Mouse (Mus musculus) CH12.LX (cell line): ENCODE data around the gene Fam83f. TPM values are rescaled to one million over a fixed set of nuclear protein-coding genes. Genes with fewer than 3 reads are reported as not detected.

Experiments
- DNase-seq: peaks from one replicate; pipeline ENCODE4 v3.0.0-alpha.2; 2013; ENCODE audit errors: extremely low read depth
- H3K27ac ChIP-seq: 2 replicates; pipeline ENCODE4 v1.5.1; 2012; ENCODE audit warnings: low read depth, mild to moderate bottlenecking, control low read depth, moderate library complexity; ENCODE audit not compliant: insufficient read depth
- H3K27me3 ChIP-seq: replicated peaks from 2 replicates; pipeline ENCODE3; 2012; ENCODE audit warnings: inconsistent platforms
- H3K36me3 ChIP-seq, 2 experiments: replicated peaks in 1 of 2; 2 replicates each; pipeline versions ENCODE3 to v1.6.1; 2012; ENCODE audit warnings: inconsistent platforms in 1 of 2, low read length in 1 of 2, mild to moderate bottlenecking in 1 of 2, mixed read lengths in 1 of 2, moderate library complexity in 1 of 2; ENCODE audit not compliant: control insufficient read depth in 1 of 2, insufficient read depth in 1 of 2
- H3K4me1 ChIP-seq, 2 experiments: 2 replicates each; pipeline ENCODE4 v1.6.1; 2012; ENCODE audit warnings: inconsistent platforms in 1 of 2, moderate library complexity in 1 of 2; ENCODE audit not compliant: insufficient read depth in 2 of 2, control insufficient read depth in 1 of 2
- H3K4me2 ChIP-seq: 2 replicates; pipeline ENCODE4 v1.6.1; 2012; ENCODE audit warnings: low read depth, mild to moderate bottlenecking, control low read depth; ENCODE audit not compliant: poor library complexity, insufficient read depth, severe bottlenecking
- H3K4me3 ChIP-seq, 3 experiments: fragments of 150-350 bp in 1 of 3; sonication (generic) in 1 of 3; replicated peaks in 1 of 3; 2 replicates each; pipeline versions ENCODE3 to v1.5.1; 2011 to 2012; ENCODE audit warnings: low read depth in 2 of 3, low read length in 2 of 3, mild to moderate bottlenecking in 2 of 3, moderate library complexity in 2 of 3, control low read depth in 1 of 3, improper control_type of control experiment in 1 of 3, inconsistent platforms in 1 of 3, mixed read lengths in 1 of 3; ENCODE audit not compliant: poor library complexity in 1 of 3
- H3K79me2 ChIP-seq: replicated peaks from 2 replicates; pipeline ENCODE4 v1.6.1; 2012; ENCODE audit warnings: mild to moderate bottlenecking, moderate library complexity; ENCODE audit not compliant: control insufficient read depth, poor library complexity, insufficient read depth, severe bottlenecking; ENCODE audit errors: extremely low read depth
- H3K9ac ChIP-seq: 2 replicates; pipeline ENCODE4 v1.6.1; 2012; ENCODE audit warnings: low read depth, mild to moderate bottlenecking, control low read depth, moderate library complexity; ENCODE audit not compliant: insufficient read depth
- H3K9me3 ChIP-seq: replicated peaks from 2 replicates; pipeline ENCODE3; 2012; ENCODE audit warnings: low read length, inconsistent platforms, mixed read lengths
- BHLHE40 ChIP-seq: IDR thresholded peaks from 2 replicates; pipeline ENCODE4 v1.6.1; 2011; ENCODE audit warnings: mild to moderate bottlenecking, low read depth, low read length, improper control_type of control experiment
- CHD2 ChIP-seq: IDR thresholded peaks from 2 replicates; pipeline ENCODE4 v1.6.1; 2011; ENCODE audit warnings: low read length, improper control_type of control experiment
- JUND ChIP-seq: conservative IDR thresholded peaks from 2 replicates; pipeline ENCODE4 v1.6.1; 2011; ENCODE audit warnings: low read depth, low read length, improper control_type of control experiment
- KAT2A ChIP-seq: IDR thresholded peaks from 2 replicates; pipeline ENCODE4 v1.6.1; 2012; ENCODE audit warnings: low read length, improper control_type of control experiment, inconsistent platforms; ENCODE audit not compliant: insufficient replicate concordance
- MEF2A ChIP-seq: IDR thresholded peaks from 2 replicates; pipeline ENCODE4 v1.6.1; 2014; ENCODE audit warnings: low read depth, mild to moderate bottlenecking, inconsistent platforms, low read length, improper control_type of control experiment, borderline replicate concordance
- NELFE ChIP-seq: IDR thresholded peaks from 2 replicates; pipeline ENCODE4 v1.6.1; 2011; ENCODE audit warnings: low read depth, low read length, improper control_type of control experiment
- NRF1 ChIP-seq: IDR thresholded peaks from 2 replicates; pipeline ENCODE4 v1.6.1; 2014; ENCODE audit warnings: low read depth, mild to moderate bottlenecking, inconsistent platforms, low read length, improper control_type of control experiment, moderate library complexity
- PAX5 ChIP-seq: IDR thresholded peaks from 2 replicates; pipeline ENCODE4 v1.6.1; 2012; ENCODE audit warnings: low read length, inconsistent platforms, mixed read lengths
- POLR2A ChIP-seq: IDR thresholded peaks from 2 replicates; pipeline ENCODE4 v1.6.1; 2011; ENCODE audit warnings: low read depth, mild to moderate bottlenecking, improper control_type of control experiment, low read length
- POLR2AphosphoS2 ChIP-seq: IDR thresholded peaks from 2 replicates; pipeline ENCODE4 v1.6.1; 2011; ENCODE audit warnings: low read depth, low read length, improper control_type of control experiment
- SMC3 ChIP-seq: IDR thresholded peaks from 2 replicates; pipeline ENCODE4 v1.6.1; 2011; ENCODE audit warnings: low read depth, low read length, improper control_type of control experiment
- TBP ChIP-seq: conservative IDR thresholded peaks from 2 replicates; pipeline ENCODE4 v1.6.1; 2011; ENCODE audit warnings: low read depth, low read length, improper control_type of control experiment
- TCF12 ChIP-seq: IDR thresholded peaks from 2 replicates; pipeline ENCODE4 v1.6.1; 2014; ENCODE audit warnings: low read depth, mild to moderate bottlenecking, inconsistent platforms, low read length, improper control_type of control experiment
- USF1 ChIP-seq: IDR thresholded peaks from 2 replicates; pipeline ENCODE4 v1.6.1; 2014; ENCODE audit warnings: low read depth, mild to moderate bottlenecking, inconsistent platforms, low read length, improper control_type of control experiment
- ZC3H11A ChIP-seq: IDR thresholded peaks from 2 replicates; pipeline ENCODE4 v1.6.1; 2012; ENCODE audit warnings: low read depth, mild to moderate bottlenecking, inconsistent platforms, low read length, improper control_type of control experiment
- ZKSCAN1 ChIP-seq: IDR thresholded peaks from 2 replicates; pipeline ENCODE4 v1.6.1; 2012; ENCODE audit warnings: low read depth, inconsistent platforms, low read length, improper control_type of control experiment, borderline replicate concordance
- dilution Hi-C: fragments of 300-500 bp; cut with MboI; formaldehyde crosslinking; loops from 2 replicates; pipeline ENCODE4 v1.14.3; 2020; ENCODE audit warnings: low sequenced_read_pairs; ENCODE audit not compliant: extremely low pct_unique_long_range_greater_than_20kb, extremely low pct_ligation_motif_present
- in situ Hi-C: fragments of 300-500 bp; cut with MboI; formaldehyde crosslinking; loops from 3 replicates; pipeline ENCODE4 v1.14.3; 2019; ENCODE audit warnings: low sequenced_read_pairs, low pct_ligation_motif_present, low pct_unique_long_range_greater_than_20kb, mixed read lengths
- polyA plus RNA-seq: library from polyadenylated mRNA; unstranded; fragments of >175 nt; gene quantifications from 2 replicates; pipeline ENCODE4 v1.2.1, GENCODE M21; 2012; ENCODE audit warnings: low read depth; ENCODE audit not compliant: insufficient read length
- total RNA-seq, 2 experiments: library from RNA; depleted of rRNA; stranded (reverse); fragments of 300-350 nt in 1 of 2; fragments of >200 nt in 1 of 2; gene quantifications; 2 replicates each; pipeline ENCODE4 v1.2.3; 2012 to 2014

Gene Fam83f
- total and polyA plus RNA-seq, 3 experiments: 0.08 to 0.27 (median 0.20) TPM

DNA sequence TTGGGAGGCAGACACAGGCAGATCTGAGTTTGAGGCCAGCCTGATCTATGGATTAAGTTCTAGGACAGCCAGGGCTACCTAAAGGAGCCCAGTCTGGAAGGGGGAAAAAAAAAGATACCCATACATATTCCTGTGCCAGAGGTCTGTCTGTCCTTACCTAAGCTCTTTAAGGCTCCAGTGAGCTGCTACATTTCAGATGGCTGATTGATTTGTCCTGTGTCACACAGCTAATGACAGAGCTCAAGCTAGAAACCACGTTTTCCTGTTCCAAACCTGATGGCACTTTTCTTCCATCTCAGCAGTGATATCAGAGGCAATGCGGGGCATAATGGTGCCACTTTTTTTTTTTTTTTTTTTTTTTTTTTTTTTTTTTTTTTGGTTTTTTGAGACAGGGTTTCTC lies 40.3 kb upstream of the Fam83f start:
- in situ Hi-C loops: loop anchor here (10.0 to 25.0 kb wide), 2 partner anchors 156 to 367 kb away; partner anchors contain the start of gene Rps19bp1
- peaks cover 9 to 47% of the 10 kb centered on the region in 2 experiments for H3K4me1 ChIP-seq
- dilution Hi-C loops: no loop called here

DNA sequence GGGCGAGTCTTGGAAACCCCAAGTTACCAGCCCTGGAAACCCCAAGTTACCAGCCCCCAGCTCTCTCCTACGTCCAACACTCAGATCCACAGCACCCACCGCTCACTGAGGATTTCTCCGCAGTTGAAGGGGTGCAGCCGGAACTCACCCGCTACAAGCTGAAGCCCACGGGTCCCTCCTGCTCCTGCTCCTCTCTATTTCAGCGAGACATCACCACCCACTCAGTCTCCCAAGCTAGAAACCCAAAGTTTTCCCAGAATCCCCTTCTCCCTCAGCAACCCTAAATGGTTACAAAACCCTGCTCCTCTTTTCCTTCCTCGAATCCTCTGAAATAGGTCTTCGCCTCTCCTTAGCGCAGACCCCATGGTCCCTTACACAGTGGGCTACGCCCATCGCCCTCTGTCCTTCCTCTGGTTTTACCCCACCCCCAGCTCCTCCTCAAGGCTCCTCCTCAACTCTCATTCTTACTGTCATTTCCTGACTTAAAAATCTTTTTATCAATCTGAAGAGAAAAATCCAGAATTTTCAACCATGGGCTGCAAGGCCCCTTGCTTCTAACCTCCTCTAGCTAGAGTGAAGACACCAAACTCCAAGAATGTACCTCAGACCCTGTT lies 39.3 kb upstream of the Fam83f start:
- Histone ChIP-seq H3K36me3 (peaks cover 0 to 10% of the 10 kb centered on the region in 2 experiments), H3K9me3 (no peaks in the 10 kb centered on the region), H3K4me2 (no peak overlapping the region), H3K79me2 (no peaks in the 10 kb centered on the region), H3K27me3 (no peaks in the 10 kb centered on the region), H3K9ac (no peak overlapping the region), H3K4me3 (no peak overlapping the region), H3K4me1 (peaks cover 9 to 50% of the 10 kb centered on the region in 2 experiments), H3K27ac (no peak overlapping the region)
- 0 out of 2 replicates have a peak, but pooled peaks have one; percentile 21 for TF ChIP-seq CHD2
- no peak for TF ChIP-seq BHLHE40
- no peak for TF ChIP-seq TBP
- DNase-seq: no peak
- in situ Hi-C loops: loop anchor here (10.0 to 25.0 kb wide), 2 partner anchors 155 to 368 kb away; partner anchors contain the start of gene Rps19bp1
- dilution Hi-C loops: no loop called here

More for the DNA sequence above, 40.3 kb upstream of the Fam83f start:
- H3K79me2 ChIP-seq: no peaks in the 10 kb centered on the region
- no peak overlapping the region for H3K27ac ChIP-seq
- DNase-seq: no peak
- peaks cover 6% of the 10 kb centered on the region for H3K9me3 ChIP-seq
- no peak overlapping the region for H3K9ac ChIP-seq
- H3K27me3 ChIP-seq: no peaks in the 10 kb centered on the region
- no peak overlapping the region for H3K4me2 ChIP-seq
- TF ChIP-seq ZC3H11A: no peak
- TF ChIP-seq JUND: no peak
- TF ChIP-seq ZKSCAN1: no peak
- no peak for TF ChIP-seq NELFE
- no peak for TF ChIP-seq NRF1
- TF ChIP-seq BHLHE40: no peak
- no peak for TF ChIP-seq KAT2A
- TF ChIP-seq USF1: no peak
- TF ChIP-seq POLR2AphosphoS2: no peak
- TF ChIP-seq MEF2A: no peak
- TF ChIP-seq PAX5: no peak
- no peak for TF ChIP-seq POLR2A
- no peak for TF ChIP-seq TCF12
- no peak for TF ChIP-seq SMC3
- H3K4me3 ChIP-seq: no peak overlapping the region
- peaks cover 0 to 12% of the 10 kb centered on the region in 2 experiments for H3K36me3 ChIP-seq
